Mouse (Mus musculus) small intestine, adult 2 months (tissue): Measurements from ENCODE around the gene Ctnna3. TPM values are rescaled to one million over a fixed set of nuclear protein-coding genes. Genes with fewer than 3 reads are reported as not detected.

Source experiments
- H3K27ac ChIP-seq: fragments of 200-500 bp; 2 replicates; pipeline ENCODE4 v1.5.1; 2012; ENCODE audit warnings: low read depth, low read length, control low read depth, inconsistent platforms; ENCODE audit not compliant: insufficient read depth
- H3K27me3 ChIP-seq: fragments of 200-500 bp; 2 replicates; pipeline ENCODE4 v1.6.1; 2012; ENCODE audit warnings: mild to moderate bottlenecking, moderate library complexity, low read length, inconsistent platforms; ENCODE audit not compliant: control insufficient read depth, insufficient read depth
- H3K36me3 ChIP-seq: fragments of 200-500 bp; 2 replicates; pipeline ENCODE4 v1.6.1; 2012; ENCODE audit warnings: mild to moderate bottlenecking, low read length, control low read depth, inconsistent platforms; ENCODE audit not compliant: control insufficient read depth, insufficient read depth
- H3K4me1 ChIP-seq: fragments of 200-500 bp; 2 replicates; pipeline ENCODE4 v1.6.1; 2012; ENCODE audit warnings: low read length, inconsistent platforms, mixed read lengths; ENCODE audit not compliant: control insufficient read depth, insufficient read depth, insufficient read length
- H3K4me3 ChIP-seq: fragments of 200-500 bp; 2 replicates; pipeline ENCODE4 v1.5.1; 2012; ENCODE audit warnings: low read depth, mild to moderate bottlenecking, control low read depth, inconsistent platforms, low read length, moderate library complexity
- CTCF ChIP-seq: fragments of 200-500 bp; IDR thresholded peaks from 2 replicates; pipeline ENCODE4 v1.5.1; 2012; ENCODE audit warnings: low read depth, mild to moderate bottlenecking, control low read depth, inconsistent platforms, low read length, moderate library complexity, mixed read lengths; ENCODE audit not compliant: insufficient replicate concordance, insufficient read length; ENCODE audit errors: extremely low read depth
- POLR2A ChIP-seq: fragments of 200-500 bp; IDR thresholded peaks from 2 replicates; pipeline ENCODE4 v1.6.1; 2012; ENCODE audit warnings: low read depth, mild to moderate bottlenecking, control low read depth, inconsistent platforms, low read length, moderate library complexity
- WGBS: fragments of 180-500 bp; shearing (Covaris S2); methylation state at CpG from one replicate; pipeline ENCODE4 v1.1.7; 2018; 5-methylcytosine and 5-hydroxymethylcytosine counted together
- polyA plus RNA-seq: library from polyadenylated mRNA; depleted of rRNA; stranded (reverse); fragments of >200 nt; gene quantifications from 2 replicates; pipeline ENCODE4 v1.2.3, GENCODE M21; 2012

Ctnna3 gene
- polyA plus RNA-seq, 1 experiment, result 0.06 TPM

GRCm38 (mm10) chr10:63476167-63476647 lies 46.3 kb downstream of the Ctnna3 start:
- Histone ChIP-seq H3K27ac (no peak overlapping the region), H3K27me3 (no peaks in the 10 kb centered on the region), H3K4me1 (no peaks in the 10 kb centered on the region), H3K4me3 (no peak overlapping the region), H3K36me3 (no peaks in the 10 kb centered on the region)
- 64% methylated on average over 10 of the region's 10 CpGs for WGBS
- TF ChIP-seq CTCF (no peak), POLR2A (no peak)

- Histone ChIP-seq H3K4me1 (no peaks in the 10 kb centered on the region), H3K27ac (no peak overlapping the region), H3K36me3 (no peaks in the 10 kb centered on the region), H3K27me3 (no peaks in the 10 kb centered on the region), H3K4me3 (no peak overlapping the region)
- no peak for TF ChIP-seq CTCF
- TF ChIP-seq POLR2A, result no peak
- WGBS, result 36% methylated on average over 2 of the region's 2 CpGs
Measured at GRCm38 (mm10) chr10:63478946-63479345, 49.0 kb downstream of the Ctnna3 start.

GRCm38 (mm10) chr10:63480066-63480465 lies 50.2 kb downstream of the Ctnna3 start:
- Histone ChIP-seq H3K4me3 (no peak overlapping the region), H3K27ac (no peak overlapping the region), H3K36me3 (no peaks in the 10 kb centered on the region)

GRCm38 (mm10) chr10:63488346-63488745 lies 58.4 kb downstream of the Ctnna3 start:
- TF ChIP-seq POLR2A, result no peak
- no peak for TF ChIP-seq CTCF
- Histone ChIP-seq H3K4me1 (no peaks in the 10 kb centered on the region), H3K27me3 (no peaks in the 10 kb centered on the region), H3K27ac (no peak overlapping the region), H3K36me3 (no peaks in the 10 kb centered on the region), H3K4me3 (no peak overlapping the region)
- WGBS, result 91% methylated on average over 7 of the region's 7 CpGs

More at GRCm38 (mm10) chr10:63480066-63480465, 50.2 kb downstream of the Ctnna3 start:
- WGBS, result 52% methylated on average over 5 of the region's 5 CpGs
- Histone ChIP-seq H3K27me3 (no peaks in the 10 kb centered on the region), H3K4me1 (no peaks in the 10 kb centered on the region)
- TF ChIP-seq POLR2A (no peak), CTCF (no peak)

- WGBS, result 79% methylated on average over 3 of the region's 3 CpGs
- H3K27me3 ChIP-seq, result no peaks in the 10 kb centered on the region
- TF ChIP-seq CTCF, result no peak
- no peak for TF ChIP-seq POLR2A
- H3K36me3 ChIP-seq, result no peaks in the 10 kb centered on the region
- H3K4me3 ChIP-seq, result no peak overlapping the region
- no peaks in the 10 kb centered on the region for H3K4me1 ChIP-seq
- no peak overlapping the region for H3K27ac ChIP-seq
Measured at GRCm38 (mm10) chr10:63523956-63524355, 94.1 kb downstream of the Ctnna3 start.

- WGBS, result 77% methylated on average over 4 of the region's 4 CpGs
- Histone ChIP-seq H3K36me3 (no peaks in the 10 kb centered on the region), H3K4me3 (no peak overlapping the region), H3K4me1 (no peaks in the 10 kb centered on the region), H3K27ac (no peak overlapping the region), H3K27me3 (no peaks in the 10 kb centered on the region)
- no peak for TF ChIP-seq CTCF
- TF ChIP-seq POLR2A, result no peak
Measured at GRCm38 (mm10) chr10:63526027-63526426, 96.1 kb downstream of the Ctnna3 start.

GRCm38 (mm10) chr10:63532381-63532780 lies 102.5 kb downstream of the Ctnna3 start:
- Histone ChIP-seq H3K27me3 (no peaks in the 10 kb centered on the region), H3K4me1 (no peaks in the 10 kb centered on the region), H3K4me3 (no peak overlapping the region), H3K27ac (no peak overlapping the region), H3K36me3 (no peaks in the 10 kb centered on the region)
- TF ChIP-seq CTCF (no peak), POLR2A (no peak)
- WGBS, result 74% methylated on average over 8 of the region's 8 CpGs

- WGBS, result 18% methylated on average over 5 of the region's 5 CpGs
Measured at GRCm38 (mm10) chr10:63541754-63542153, 111.9 kb downstream of the Ctnna3 start.

More at GRCm38 (mm10) chr10:63541754-63542153, 111.9 kb downstream of the Ctnna3 start:
- Histone ChIP-seq H3K4me3 (no peak overlapping the region), H3K4me1 (no peaks in the 10 kb centered on the region), H3K36me3 (no peaks in the 10 kb centered on the region), H3K27ac (no peak overlapping the region), H3K27me3 (no peaks in the 10 kb centered on the region)
- TF ChIP-seq CTCF (no peak), POLR2A (no peak)
